Mouse (Mus musculus): ENCODE data around the gene Snrnp200. TPM values are rescaled to one million over a fixed set of nuclear protein-coding genes. Genes with fewer than 3 reads are reported as not detected.

Gene Snrnp200
- 23.3 and 29.3 TPM in 2 replicates for polyA plus RNA-seq (2015; fragmentation: Nextera tagmentation; extraction: Ambion mirVana)

DNA sequence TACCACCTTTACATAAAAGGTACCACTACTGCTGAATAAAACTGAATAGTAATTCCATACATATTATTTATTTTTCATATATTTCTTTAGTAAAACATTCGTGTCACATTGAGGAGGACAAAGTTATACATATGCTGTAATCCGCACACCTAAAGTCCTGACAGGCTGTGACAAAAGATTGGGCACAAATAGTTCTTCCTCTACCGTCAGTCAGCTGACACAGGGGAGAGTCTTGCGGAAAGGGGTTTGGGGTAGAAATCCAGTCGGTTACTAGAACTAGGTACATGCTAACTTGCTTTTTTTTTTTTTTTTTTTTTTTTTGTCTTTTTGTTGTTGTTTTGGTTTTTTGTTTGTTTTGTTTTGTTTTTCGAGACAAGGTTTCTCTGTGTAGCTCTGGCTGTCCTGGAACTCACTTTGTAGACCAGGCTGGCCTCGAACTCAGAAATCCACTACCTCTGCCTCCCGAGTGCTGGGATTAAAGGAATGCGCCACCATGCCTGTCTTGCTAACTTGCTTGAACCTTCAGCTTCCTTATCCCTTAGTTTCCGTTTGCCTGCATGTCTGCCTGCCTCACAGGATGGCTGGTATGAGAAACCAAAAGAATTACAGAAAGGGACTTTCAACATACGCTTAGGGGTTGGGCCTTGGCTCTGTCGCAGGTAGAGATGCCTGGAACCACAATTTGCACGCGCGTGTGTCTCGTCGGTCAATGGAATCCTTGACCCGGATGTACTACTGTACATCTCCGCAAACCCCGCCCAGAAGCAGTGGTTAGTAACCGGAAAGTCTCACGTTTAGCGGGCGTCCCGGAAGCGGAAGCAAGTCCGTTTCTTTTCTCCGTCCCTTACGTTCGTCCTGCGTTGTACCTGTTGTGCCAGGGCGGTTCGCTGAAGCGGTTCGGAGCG is at the start of gene Snrnp200, which contains the start of gene 1810024B03Rik:
TSS of gene Snrnp200 (plus strand) at position 840 of the 905 bp plus-strand sequence.
TSS of gene 1810024B03Rik (minus strand) at position 734 of the 905 bp plus-strand sequence.

DNA sequence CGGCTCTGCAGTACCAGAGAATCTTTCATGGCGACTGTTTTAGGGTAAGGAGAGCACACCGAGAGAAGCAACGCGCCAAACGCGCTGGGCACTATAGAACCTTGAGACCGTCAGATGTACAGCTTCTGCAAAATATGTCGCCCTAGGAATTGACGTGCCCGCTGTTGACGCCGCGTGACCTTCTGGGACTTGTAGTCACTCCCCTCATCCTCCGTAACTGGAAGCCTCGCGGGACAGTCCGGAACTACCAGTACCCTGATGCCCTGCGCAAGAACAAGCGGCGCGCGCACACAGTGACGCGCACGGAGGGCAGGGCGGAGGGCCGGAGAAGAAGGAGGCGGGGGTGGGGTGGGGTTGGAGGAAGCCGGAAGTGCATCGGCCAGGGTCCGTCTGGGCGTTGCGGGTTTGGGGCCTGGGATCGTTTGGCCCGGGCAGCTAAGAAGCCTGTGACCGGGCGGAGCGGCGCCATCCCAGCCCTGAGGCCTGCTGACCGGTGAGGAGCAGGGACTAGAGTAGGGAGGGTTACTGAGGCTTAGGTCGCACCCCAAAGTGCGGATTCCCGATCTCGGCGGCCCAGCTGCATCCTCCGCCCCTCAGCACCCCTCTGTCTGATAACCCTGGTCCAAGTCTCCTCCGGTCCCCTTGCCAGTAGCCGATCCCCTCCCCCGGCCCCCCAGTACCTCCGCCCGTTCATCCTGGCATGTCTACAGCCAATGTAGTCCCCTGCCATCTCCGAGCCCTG is 39.6 kb downstream of the Snrnp200 start, which contains the start of the genes Ciao1 and Tmem127:
TSS of gene Ciao1 (minus strand) at position 225 of the 742 bp plus-strand sequence.
TSS of gene Tmem127 (plus strand) at position 317 of the 742 bp plus-strand sequence.

DNA sequence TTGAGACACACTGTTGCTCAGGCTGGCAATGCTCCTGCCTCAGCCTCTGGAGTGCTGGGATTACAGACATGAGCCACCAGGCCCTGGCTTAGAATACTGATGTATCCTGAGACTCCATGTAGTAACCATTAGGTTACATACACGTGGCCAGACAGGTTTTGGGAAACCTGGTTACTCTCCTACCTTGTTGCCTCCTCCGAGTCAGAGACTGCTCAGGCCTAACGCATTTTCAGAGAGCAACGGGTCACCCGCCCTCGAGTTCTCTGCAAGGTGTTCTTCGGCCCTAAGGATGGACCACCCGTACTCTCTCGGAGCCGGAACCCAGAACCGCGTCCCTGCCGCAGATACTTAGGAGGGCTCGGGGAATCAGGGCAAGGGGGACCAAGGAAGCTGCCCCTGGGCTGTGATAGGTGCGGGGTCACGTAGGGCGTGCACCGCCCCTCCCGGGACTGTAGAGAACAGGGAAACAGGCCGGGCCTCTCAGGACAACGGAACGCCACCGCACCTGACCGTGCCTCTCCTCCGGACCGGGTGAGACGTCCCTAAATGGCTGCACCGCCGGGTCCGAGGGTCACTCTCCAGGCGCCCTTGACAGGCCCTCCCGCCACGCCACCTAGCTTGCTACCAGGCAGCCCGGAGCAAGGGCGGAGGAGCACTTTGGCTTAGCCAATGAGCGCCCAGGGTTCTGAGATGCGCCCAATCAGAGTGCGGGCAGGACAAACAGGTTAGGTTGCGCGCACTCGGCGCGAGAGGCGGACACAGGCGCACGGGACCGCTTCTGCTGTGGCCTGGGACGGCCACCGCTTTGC is 61.5 kb downstream of the Snrnp200 start, which contains the start of gene Stard7:
TSS of gene Stard7 (plus strand) at position 728 of the 809 bp plus-strand sequence.

Other genes starting within 250 kb of the Snrnp200 start
- 6.6 and 6.9 TPM in 2 replicates for gene Ap4e1, start 199.7 kb upstream of the Snrnp200 start, polyA plus RNA-seq (2015; fragmentation: Nextera tagmentation; extraction: Ambion mirVana)
- gene Blvra, start 137.7 kb upstream of the Snrnp200 start, polyA plus RNA-seq (2015; fragmentation: Nextera tagmentation; extraction: Ambion mirVana): 31.4 and 32.8 TPM in 2 replicates
- 7.2 and 10.1 TPM in 2 replicates for gene Ncaph, start 74.4 kb upstream of the Snrnp200 start, polyA plus RNA-seq (2015; fragmentation: Nextera tagmentation; extraction: Ambion mirVana)
- 10.9 and 12.4 TPM in 2 replicates for gene Itpripl1, start 64.9 kb upstream of the Snrnp200 start, polyA plus RNA-seq (2015; fragmentation: Nextera tagmentation; extraction: Ambion mirVana)
- gene 1810024B03Rik, start 106 bp upstream of the Snrnp200 start, polyA plus RNA-seq (2015; fragmentation: Nextera tagmentation; extraction: Ambion mirVana): 1.0 and 1.8 TPM in 2 replicates
- gene Ciao1, start 39.4 kb downstream of the Snrnp200 start, polyA plus RNA-seq (2015; fragmentation: Nextera tagmentation; extraction: Ambion mirVana): 50.4 and 52.9 TPM in 2 replicates
- gene Tmem127, start 39.5 kb downstream of the Snrnp200 start, polyA plus RNA-seq (2015; fragmentation: Nextera tagmentation; extraction: Ambion mirVana): 80.0 and 82.2 TPM in 2 replicates
- 89.7 and 93.4 TPM in 2 replicates for gene Stard7, start 61.8 kb downstream of the Snrnp200 start, polyA plus RNA-seq (2015; fragmentation: Nextera tagmentation; extraction: Ambion mirVana)
- 23.5 and 23.8 TPM in 2 replicates for gene Dusp2, start 127.8 kb downstream of the Snrnp200 start, polyA plus RNA-seq (2015; fragmentation: Nextera tagmentation; extraction: Ambion mirVana)
- gene Astl, start 130.3 kb downstream of the Snrnp200 start, polyA plus RNA-seq (2015; fragmentation: Nextera tagmentation; extraction: Ambion mirVana): not detected in 2 replicates
- 0.53 and 0.88 TPM in 2 replicates for gene Adra2b, start 154.8 kb downstream of the Snrnp200 start, polyA plus RNA-seq (2015; fragmentation: Nextera tagmentation; extraction: Ambion mirVana)
- 0.17 and 0.21 TPM in 2 replicates for gene Gpat2, start 216.8 kb downstream of the Snrnp200 start, polyA plus RNA-seq (2015; fragmentation: Nextera tagmentation; extraction: Ambion mirVana)
- 33.7 and 39.1 TPM in 2 replicates for gene Fahd2a, start 236.2 kb downstream of the Snrnp200 start, polyA plus RNA-seq (2015; fragmentation: Nextera tagmentation; extraction: Ambion mirVana)

All from neural tube, postnatal 0 days (tissue).